Mouse (Mus musculus): ENCODE measurements around the gene Xpo1. TPM values are rescaled to one million over a fixed set of nuclear protein-coding genes. Genes with fewer than 3 reads are reported as not detected.
"Not testable (repeated sequence)": the region's sequence is repeated elsewhere in the genome, so short reads cannot be mapped to it uniquely, and the experiment has no call there.

Xpo1 gene
- total RNA-seq, 2 experiments from 2014 or later = 102 to 272 TPM

DNA sequence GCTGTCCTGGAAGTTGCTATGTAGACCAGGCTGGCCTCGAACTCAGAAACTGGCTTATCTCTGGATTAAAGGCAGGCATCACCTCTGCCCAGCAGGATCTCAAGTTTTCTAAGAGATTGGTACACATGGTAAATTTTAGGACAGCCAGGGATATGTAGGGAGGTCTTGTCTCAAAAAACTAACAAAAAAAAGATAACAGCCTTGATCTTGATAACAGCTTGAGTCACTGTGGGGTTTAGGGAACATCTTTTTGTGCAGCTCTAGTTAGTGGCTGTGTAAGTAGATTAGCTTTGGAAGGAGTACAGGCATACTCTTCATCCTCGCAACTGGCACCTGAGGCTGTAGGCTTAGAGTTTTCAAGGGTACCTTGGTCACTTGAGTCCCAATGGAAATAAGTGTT lies 41.5 kb downstream of the Xpo1 start:
- ATAC-seq (replicated peaks; ENCODE audit: poor library complexity, severe bottlenecking) = no peak

DNA sequence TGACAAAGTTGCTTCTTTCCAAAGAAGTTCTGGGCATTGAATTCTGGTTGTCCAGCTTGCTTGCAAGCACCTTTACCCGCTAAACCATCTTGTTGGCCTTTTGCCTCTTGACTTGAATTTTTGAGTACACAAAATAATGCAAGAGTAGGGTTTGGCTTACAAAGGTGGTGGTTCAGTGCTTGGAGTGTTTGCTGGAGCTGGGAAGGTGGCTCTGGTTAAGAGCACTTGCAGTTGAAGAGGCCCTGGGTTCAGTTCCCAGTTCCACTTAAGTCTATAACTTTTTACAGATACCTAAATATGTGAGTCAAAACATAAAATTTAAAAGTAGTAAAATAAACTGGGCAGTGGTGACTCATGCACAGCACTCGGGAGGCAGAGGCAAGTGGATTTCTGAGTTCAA lies 42.5 kb downstream of the Xpo1 start:
- no peak for ATAC-seq (replicated peaks; ENCODE audit: poor library complexity, severe bottlenecking)

DNA sequence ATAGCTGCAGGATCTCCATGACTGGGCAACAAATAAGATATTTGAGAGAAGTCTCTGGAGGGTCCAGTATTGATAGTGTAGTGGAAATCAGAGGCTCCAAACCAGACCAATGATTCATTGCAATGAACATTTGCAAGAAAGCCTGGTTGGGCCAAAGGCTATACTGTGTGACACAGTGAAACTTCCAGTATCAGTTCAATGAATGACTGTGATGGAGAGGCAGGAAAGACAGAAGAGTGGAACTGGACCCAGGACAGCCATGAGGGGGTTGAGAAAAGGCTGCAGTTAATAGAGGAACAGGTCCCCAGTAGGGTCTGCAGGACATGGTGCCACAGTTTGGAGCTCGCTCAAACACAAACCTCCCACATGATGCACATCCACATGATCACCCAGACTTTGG lies 44.1 kb downstream of the Xpo1 start:
- no peak for ATAC-seq (replicated peaks; ENCODE audit: poor library complexity, severe bottlenecking)

DNA sequence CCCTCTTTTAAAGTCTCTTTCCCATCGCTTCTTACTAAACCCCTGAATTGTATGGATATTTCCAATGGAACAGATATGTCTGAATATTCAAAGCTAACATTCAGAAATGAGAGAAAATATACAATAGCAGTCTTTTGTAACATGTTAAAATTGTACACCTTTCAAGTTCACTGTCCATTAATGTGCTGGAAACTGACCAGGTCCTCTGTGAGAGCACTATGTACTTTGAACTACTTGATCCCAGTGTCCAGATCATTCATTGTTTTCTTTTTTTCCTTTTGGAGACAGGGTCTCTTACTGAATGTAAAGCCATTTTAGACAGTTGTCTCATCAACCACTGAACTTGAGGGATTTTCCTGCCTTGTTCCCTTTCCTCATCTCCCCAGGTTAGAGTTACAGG lies 47.3 kb downstream of the Xpo1 start:
- ATAC-seq (replicated peaks; ENCODE audit: poor library complexity, severe bottlenecking) = no peak

DNA sequence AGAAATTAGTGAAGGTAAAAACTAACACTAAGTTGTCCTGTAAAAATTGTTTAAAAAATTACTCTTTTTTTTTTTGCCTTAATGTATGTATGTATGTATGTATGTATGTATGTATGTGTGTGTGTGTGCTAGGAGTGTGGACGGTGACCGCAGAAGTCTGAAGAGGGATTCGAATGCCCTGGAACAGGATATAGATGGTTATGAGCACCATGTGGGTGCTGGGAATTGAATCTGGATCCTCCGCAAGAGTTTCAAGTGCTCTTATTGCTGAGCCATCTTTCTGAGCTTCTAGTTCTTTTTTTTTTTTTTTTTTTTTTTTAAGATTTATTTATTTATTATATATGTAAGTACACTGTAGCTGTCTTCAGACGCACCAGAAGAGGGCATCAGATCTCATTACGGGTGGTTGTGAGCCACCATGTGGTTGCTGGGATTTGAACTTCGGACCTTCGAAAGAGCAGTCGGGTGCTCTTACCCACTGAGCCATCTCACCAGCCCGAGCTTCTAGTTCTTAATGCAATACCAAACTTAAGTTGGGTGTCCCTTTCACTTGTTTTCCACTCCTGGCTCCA lies 49.3 kb downstream of the Xpo1 start:
- not testable (repeated sequence) for ATAC-seq (replicated peaks; ENCODE audit: poor library complexity, severe bottlenecking)

- ATAC-seq (replicated peaks; ENCODE audit: poor library complexity, severe bottlenecking) = peak; percentile 96
These were observed 50.1 kb downstream of the Xpo1 start for GRCm38 (mm10) chr11:23305673-23306608.

DNA sequence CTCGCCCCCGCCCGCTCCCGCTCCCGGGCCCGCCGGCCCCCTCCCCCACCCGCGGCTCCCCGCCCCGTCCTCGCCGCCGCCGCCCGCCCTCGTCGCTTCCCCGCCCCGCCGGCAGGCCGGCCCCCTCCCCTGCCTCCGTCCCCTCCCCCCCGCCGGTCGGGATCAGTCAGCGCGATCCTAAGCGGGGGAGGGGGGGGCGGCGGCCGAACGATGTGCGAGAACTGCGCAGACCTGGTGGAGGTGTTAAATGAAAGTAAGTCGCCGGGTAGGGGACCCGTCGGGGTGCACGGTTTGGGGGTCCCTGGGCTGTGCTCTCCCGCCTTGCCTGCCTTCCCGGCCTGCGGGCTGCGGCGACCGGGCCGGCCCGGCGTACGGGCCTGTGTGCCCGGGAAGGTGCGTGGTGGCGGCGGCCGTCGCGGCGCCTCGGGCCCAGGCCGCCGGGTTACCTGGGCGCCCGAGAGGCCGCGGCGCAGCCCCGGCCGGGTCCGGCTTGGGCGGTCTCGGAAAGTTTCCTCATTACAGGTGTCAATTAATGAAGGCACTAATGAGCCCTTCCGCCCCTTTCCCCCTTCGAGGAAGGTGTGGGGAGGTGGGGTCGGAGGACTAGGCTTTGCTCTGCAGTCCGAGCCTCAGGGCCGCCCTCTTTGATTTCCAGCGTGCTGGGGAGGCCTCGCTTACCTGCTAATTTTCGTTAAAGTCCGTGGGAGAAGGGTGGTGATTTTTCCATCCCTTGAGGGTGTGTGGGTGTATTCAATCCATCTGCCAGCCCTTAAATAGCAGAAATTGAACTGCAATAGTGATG lies 51.1 kb downstream of the Xpo1 start, which contains the start of gene Usp34:
TSS of gene Usp34 (plus strand) at position 132 of the 802 bp plus-strand sequence.
- ATAC-seq (replicated peaks; ENCODE audit: poor library complexity, severe bottlenecking) = peak; percentile 19

GRCm38 (mm10) chr11:23307566-23307920 lies 51.7 kb downstream of the Xpo1 start:
- ATAC-seq (replicated peaks; ENCODE audit: poor library complexity, severe bottlenecking) = no peak

- ATAC-seq (replicated peaks; ENCODE audit: poor library complexity, severe bottlenecking) = no peak
These were observed 57.7 kb downstream of the Xpo1 start for GRCm38 (mm10) chr11:23313496-23313895.

DNA sequence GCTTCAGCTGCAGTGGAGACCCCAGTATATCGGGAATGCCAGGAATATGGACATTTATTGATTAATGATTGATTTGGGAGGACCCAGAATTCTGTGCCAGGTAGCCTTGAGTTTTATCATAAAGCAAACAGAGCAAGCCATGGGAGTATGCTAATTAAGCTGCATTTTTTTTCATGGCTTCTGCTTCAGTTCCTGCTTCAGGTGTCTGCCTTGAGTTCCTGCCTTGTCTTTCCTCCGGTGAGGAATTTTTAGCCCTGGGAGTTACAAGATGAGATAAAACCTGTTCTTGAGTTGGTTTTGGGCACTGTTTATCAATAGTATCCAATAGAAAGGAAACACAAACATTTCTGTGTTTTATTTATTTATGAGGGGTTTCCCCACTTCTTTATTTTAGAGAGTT lies 73.6 kb downstream of the Xpo1 start:
- no peak for ATAC-seq (replicated peaks; ENCODE audit: poor library complexity, severe bottlenecking)

- no peak for ATAC-seq (replicated peaks; ENCODE audit: poor library complexity, severe bottlenecking)
These were observed 76.3 kb downstream of the Xpo1 start for GRCm38 (mm10) chr11:23332136-23332535.

- peak; percentile 40 for ATAC-seq (replicated peaks; ENCODE audit: poor library complexity, severe bottlenecking)
These were observed 79.3 kb downstream of the Xpo1 start for GRCm38 (mm10) chr11:23335160-23335559.

Other genes starting within 250 kb of the Xpo1 start
- gene Fam161a, start 248.5 kb upstream of the Xpo1 start, total RNA-seq (2014; fragmentation: Nextera tagmentation) = 2.4 and 3.6 TPM in 2 replicates
- gene Fam161a, start 248.5 kb upstream of the Xpo1 start, total RNA-seq (2017) = 1.3 and 1.7 TPM in 2 replicates
- 59.9 and 62.7 TPM in 2 replicates for gene Usp34, start 50.9 kb downstream of the Xpo1 start, total RNA-seq (2014; fragmentation: Nextera tagmentation)
- 46.4 and 50.7 TPM in 2 replicates for gene Usp34, start 50.9 kb downstream of the Xpo1 start, total RNA-seq (2017)
- gene Ahsa2, start 242.0 kb downstream of the Xpo1 start, total RNA-seq (2014; fragmentation: Nextera tagmentation) = 25.6 and 37.4 TPM in 2 replicates
- gene Ahsa2, start 242.0 kb downstream of the Xpo1 start, total RNA-seq (2017) = 50.6 and 68.7 TPM in 2 replicates

Data from granulocyte monocyte progenitor cell, adult 5-6 weeks (primary cell).